Mouse (Mus musculus) midbrain, embryonic 14.5 days (tissue): Measurements from ENCODE around the gene Nkx2-1. TPM values are rescaled to one million over a fixed set of nuclear protein-coding genes. Genes with fewer than 3 reads are reported as not detected.
"Not testable (repeated sequence)": the region's sequence is repeated elsewhere in the genome, so short reads cannot be mapped to it uniquely, and the experiment has no call there.

ENCODE experiments used
- ATAC-seq: fragments of 200-750 bp; cut with Nextera tagmentation; 2 replicates; pipeline ENCODE4 v1.8.0; 2017; ENCODE audit warnings: moderate number of reproducible peaks, moderate library complexity; ENCODE audit not compliant: low FRiP score, low TSS enrichment
- DNase-seq: peaks from one replicate; pipeline ENCODE4 v3.0.0-alpha.2; 2015
- H3K27ac ChIP-seq: fragments of 300-500 bp; sonication (generic); replicated peaks from 2 replicates; pipeline ENCODE4 v1.5.1; 2014; ENCODE audit warnings: mild to moderate bottlenecking, low read depth, low read length, moderate library complexity
- H3K27me3 ChIP-seq: fragments of 300-500 bp; sonication (generic); 2 replicates; pipeline ENCODE4 v1.6.1; 2014; ENCODE audit warnings: low read length, control low read depth, mixed read lengths; ENCODE audit not compliant: control insufficient read depth, insufficient read depth
- H3K36me3 ChIP-seq: fragments of 300-500 bp; sonication (generic); 2 replicates; pipeline ENCODE4 v1.6.1; 2014; ENCODE audit warnings: low read length, control low read depth; ENCODE audit not compliant: control insufficient read depth, insufficient read depth
- H3K4me1 ChIP-seq: fragments of 300-500 bp; sonication (generic); 2 replicates; pipeline ENCODE4 v1.6.1; 2014; ENCODE audit warnings: mild to moderate bottlenecking, antibody characterized with exemption, low read length, control low read depth; ENCODE audit not compliant: control insufficient read depth, insufficient read depth
- H3K4me2 ChIP-seq: fragments of 300-500 bp; sonication (generic); 2 replicates; pipeline ENCODE4 v1.6.1; 2014; ENCODE audit warnings: mild to moderate bottlenecking, low read length, moderate library complexity
- H3K4me3 ChIP-seq: fragments of 300-500 bp; sonication (generic); replicated peaks from 2 replicates; pipeline ENCODE4 v1.5.1; 2014; ENCODE audit warnings: low read depth, low read length
- H3K9ac ChIP-seq: fragments of 300-500 bp; sonication (generic); replicated peaks from 2 replicates; pipeline ENCODE4 v1.6.1; 2014; ENCODE audit warnings: mild to moderate bottlenecking, low read length, moderate library complexity
- H3K9me3 ChIP-seq: fragments of 300-500 bp; sonication (generic); 2 replicates; pipeline ENCODE4 v1.6.1; 2016; ENCODE audit warnings: low read length, control low read depth, mixed read lengths; ENCODE audit not compliant: control insufficient read depth
- WGBS: fragments of 180-500 bp; shearing (Covaris S2); extraction: QIAGEN DNeasy Blood & Tissue Kit; methylation state at CpG from one replicate; pipeline ENCODE4 v1.1.7; 2014; 5-methylcytosine and 5-hydroxymethylcytosine counted together
- polyA plus RNA-seq: library from polyadenylated mRNA; unstranded; fragments of >200 nt; fragmentation: Nextera tagmentation; extraction: Ambion mirVana; gene quantifications from 2 replicates; pipeline ENCODE4 v1.2.1, GENCODE M21; 2014

Gene Nkx2-1
- polyA plus RNA-seq, 1 experiment from 2014 or later = 0.24 TPM

GRCm38 (mm10) chr12:56528034-56528570, 8.6 kb downstream of the Nkx2-1 start:
- Histone ChIP-seq H3K36me3 (no peaks in the 10 kb centered on the region), H3K4me1 (no peaks in the 10 kb centered on the region), H3K9ac (no peak overlapping the region), H3K9me3 (no peaks in the 10 kb centered on the region), H3K4me3 (no peak overlapping the region), H3K27ac (no peak overlapping the region), H3K4me2 (no peak overlapping the region), H3K27me3 (peaks cover 94% of the 10 kb centered on the region)
- WGBS = 2% methylated on average over 8 of the region's 8 CpGs
- ATAC-seq = no peak
- DNase-seq = no peak

GRCm38 (mm10) chr12:56527071-56527470, 9.6 kb downstream of the Nkx2-1 start:
- no peak overlapping the region for H3K27ac ChIP-seq
- no peaks in the 10 kb centered on the region for H3K4me1 ChIP-seq
- H3K9ac ChIP-seq = no peak overlapping the region
- WGBS = 29% methylated on average over 4 of the region's 4 CpGs
- ATAC-seq (no peak), DNase-seq (no peak)
- H3K4me3 ChIP-seq = no peak overlapping the region
- H3K36me3 ChIP-seq = no peaks in the 10 kb centered on the region
- H3K27me3 ChIP-seq = peaks cover 95% of the 10 kb centered on the region
- H3K9me3 ChIP-seq = no peaks in the 10 kb centered on the region
- peak overlapping the region; percentile 4; the same call in 1 of the 2 replicates for H3K4me2 ChIP-seq

GRCm38 (mm10) chr12:56525219-56525797, 11.4 kb downstream of the Nkx2-1 start:
- WGBS = 5% methylated on average over 8 of the region's 16 CpGs
- peak; percentile 62 for DNase-seq
- H3K4me1 ChIP-seq, H3K36me3 ChIP-seq, H3K4me2 ChIP-seq, H3K4me3 ChIP-seq, H3K27ac ChIP-seq, H3K9ac ChIP-seq, H3K9me3 ChIP-seq: not testable (repeated sequence)
- peaks cover 93% of the 10 kb centered on the region for H3K27me3 ChIP-seq
- peak; percentile 64; the same call in 1 of the 2 replicates for ATAC-seq

- DNase-seq (no peak), ATAC-seq (no peak)
- H3K9ac ChIP-seq = no peak overlapping the region
- H3K4me2 ChIP-seq = no peak overlapping the region
- H3K4me1 ChIP-seq = no peaks in the 10 kb centered on the region
- H3K27ac ChIP-seq = no peak overlapping the region
- H3K4me3 ChIP-seq = no peak overlapping the region
- 3% methylated on average over 14 of the region's 14 CpGs for WGBS
- H3K9me3 ChIP-seq = no peaks in the 10 kb centered on the region
- H3K27me3 ChIP-seq = peaks cover 94% of the 10 kb centered on the region
- no peaks in the 10 kb centered on the region for H3K36me3 ChIP-seq
Observed at GRCm38 (mm10) chr12:56524201-56524600, 12.5 kb downstream of the Nkx2-1 start.

- Histone ChIP-seq H3K9me3 (no peaks in the 10 kb centered on the region), H3K9ac (no peak overlapping the region), H3K4me1 (no peaks in the 10 kb centered on the region), H3K4me2 (no peak overlapping the region), H3K4me3 (no peak overlapping the region), H3K27me3 (peaks cover 95% of the 10 kb centered on the region), H3K36me3 (no peaks in the 10 kb centered on the region), H3K27ac (no peak overlapping the region)
- WGBS = 13% methylated on average over 4 of the region's 4 CpGs
- DNase-seq (no peak), ATAC-seq (no peak)
Observed at GRCm38 (mm10) chr12:56522191-56522590, 14.5 kb downstream of the Nkx2-1 start.

GRCm38 (mm10) chr12:56521106-56521840, 15.4 kb downstream of the Nkx2-1 start:
- Histone ChIP-seq H3K36me3 (no peaks in the 10 kb centered on the region), H3K9ac (no peak overlapping the region), H3K4me2 (0 out of 2 replicates have a peak overlapping the region, but pooled peaks have one; percentile 12), H3K9me3 (no peaks in the 10 kb centered on the region), H3K27ac (no peak overlapping the region), H3K4me3 (no peak overlapping the region), H3K4me1 (no peaks in the 10 kb centered on the region), H3K27me3 (peaks cover 91% of the 10 kb centered on the region)
- no peak; the same call in 1 of the 2 replicates for ATAC-seq
- no peak for DNase-seq
- WGBS = under 1% methylated on average over 33 of the region's 33 CpGs

GRCm38 (mm10) chr12:56520396-56521105, 16.2 kb downstream of the Nkx2-1 start:
- Histone ChIP-seq H3K9me3 (no peaks in the 10 kb centered on the region), H3K9ac (no peak overlapping the region), H3K4me2 (peak overlapping the region; percentile 12; the same call in 1 of the 2 replicates), H3K36me3 (no peaks in the 10 kb centered on the region), H3K27ac (no peak overlapping the region), H3K27me3 (peaks cover 90% of the 10 kb centered on the region), H3K4me3 (no peak overlapping the region), H3K4me1 (no peaks in the 10 kb centered on the region)
- DNase-seq (peak; percentile 46), ATAC-seq (no peak)
- 1% methylated on average over 22 of the region's 22 CpGs for WGBS

- WGBS = under 1% methylated on average over 30 of the region's 30 CpGs
- ATAC-seq (0 out of 2 replicates have a peak, but pooled peaks have one; percentile 24), DNase-seq (no peak)
- H3K27ac ChIP-seq = no peak overlapping the region
- peaks cover 93% of the 10 kb centered on the region for H3K27me3 ChIP-seq
- no peak overlapping the region for H3K9ac ChIP-seq
- no peaks in the 10 kb centered on the region for H3K36me3 ChIP-seq
- no peaks in the 10 kb centered on the region for H3K9me3 ChIP-seq
- no peaks in the 10 kb centered on the region for H3K4me1 ChIP-seq
- H3K4me3 ChIP-seq = peak overlapping the region; percentile 5; the same call in 1 of the 2 replicates
- H3K4me2 ChIP-seq = peak overlapping the region; percentile 31
Observed at GRCm38 (mm10) chr12:56519738-56520191, 16.9 kb downstream of the Nkx2-1 start.
